Mouse (Mus musculus) neural tube, embryonic 15.5 days (tissue): ENCODE results near the gene Plp1. TPM values are rescaled to one million over a fixed set of nuclear protein-coding genes. Genes with fewer than 3 reads are reported as not detected.

Experiments
- ATAC-seq: fragments of 200-750 bp; cut with Nextera tagmentation; 2 replicates; pipeline ENCODE4 v1.8.0; 2017; ENCODE audit warnings: mild to moderate bottlenecking, moderate TSS enrichment, moderate library complexity; ENCODE audit not compliant: low FRiP score
- H3K27ac ChIP-seq: fragments of 300-500 bp; sonication (generic); replicated peaks from 2 replicates; pipeline ENCODE4 v1.5.1; 2015; ENCODE audit warnings: mild to moderate bottlenecking, inconsistent platforms
- H3K27me3 ChIP-seq: fragments of 300-500 bp; sonication (generic); replicated peaks from 2 replicates; pipeline ENCODE4 v1.6.1; 2015; ENCODE audit warnings: inconsistent platforms
- H3K36me3 ChIP-seq: fragments of 300-500 bp; sonication (generic); 2 replicates; pipeline ENCODE4 v1.6.1; 2015; ENCODE audit warnings: inconsistent platforms
- H3K4me1 ChIP-seq: fragments of 300-500 bp; sonication (generic); 2 replicates; pipeline ENCODE4 v1.6.1; 2015; ENCODE audit warnings: inconsistent platforms
- H3K4me2 ChIP-seq: fragments of 300-500 bp; sonication (generic); 2 replicates; pipeline ENCODE4 v1.6.1; 2015; ENCODE audit warnings: inconsistent platforms, mild to moderate bottlenecking, moderate library complexity
- H3K4me3 ChIP-seq: fragments of 300-500 bp; sonication (generic); replicated peaks from 2 replicates; pipeline ENCODE4 v1.5.1; 2015; ENCODE audit warnings: mild to moderate bottlenecking, inconsistent platforms
- H3K9ac ChIP-seq: fragments of 300-500 bp; sonication (generic); replicated peaks from 2 replicates; pipeline ENCODE4 v1.6.1; 2015; ENCODE audit warnings: mild to moderate bottlenecking, inconsistent platforms
- H3K9me3 ChIP-seq: fragments of 300-500 bp; sonication (generic); replicated peaks from 2 replicates; pipeline ENCODE4 v1.6.1; 2016; ENCODE audit warnings: inconsistent platforms
- WGBS: fragments of 180-500 bp; shearing (Covaris S2); methylation state at CpG from one replicate; pipeline ENCODE4 v1.1.7; 2015; ENCODE audit warnings: mixed read lengths; 5-methylcytosine and 5-hydroxymethylcytosine counted together
- polyA plus RNA-seq: library from polyadenylated mRNA; unstranded; fragments of >200 nt; fragmentation: Nextera tagmentation; extraction: Ambion mirVana; gene quantifications from 2 replicates; pipeline ENCODE4 v1.2.1, GENCODE M21; 2015

The Plp1 gene
- polyA plus RNA-seq, 1 experiment from 2014 or later = 15.1 TPM

DNA sequence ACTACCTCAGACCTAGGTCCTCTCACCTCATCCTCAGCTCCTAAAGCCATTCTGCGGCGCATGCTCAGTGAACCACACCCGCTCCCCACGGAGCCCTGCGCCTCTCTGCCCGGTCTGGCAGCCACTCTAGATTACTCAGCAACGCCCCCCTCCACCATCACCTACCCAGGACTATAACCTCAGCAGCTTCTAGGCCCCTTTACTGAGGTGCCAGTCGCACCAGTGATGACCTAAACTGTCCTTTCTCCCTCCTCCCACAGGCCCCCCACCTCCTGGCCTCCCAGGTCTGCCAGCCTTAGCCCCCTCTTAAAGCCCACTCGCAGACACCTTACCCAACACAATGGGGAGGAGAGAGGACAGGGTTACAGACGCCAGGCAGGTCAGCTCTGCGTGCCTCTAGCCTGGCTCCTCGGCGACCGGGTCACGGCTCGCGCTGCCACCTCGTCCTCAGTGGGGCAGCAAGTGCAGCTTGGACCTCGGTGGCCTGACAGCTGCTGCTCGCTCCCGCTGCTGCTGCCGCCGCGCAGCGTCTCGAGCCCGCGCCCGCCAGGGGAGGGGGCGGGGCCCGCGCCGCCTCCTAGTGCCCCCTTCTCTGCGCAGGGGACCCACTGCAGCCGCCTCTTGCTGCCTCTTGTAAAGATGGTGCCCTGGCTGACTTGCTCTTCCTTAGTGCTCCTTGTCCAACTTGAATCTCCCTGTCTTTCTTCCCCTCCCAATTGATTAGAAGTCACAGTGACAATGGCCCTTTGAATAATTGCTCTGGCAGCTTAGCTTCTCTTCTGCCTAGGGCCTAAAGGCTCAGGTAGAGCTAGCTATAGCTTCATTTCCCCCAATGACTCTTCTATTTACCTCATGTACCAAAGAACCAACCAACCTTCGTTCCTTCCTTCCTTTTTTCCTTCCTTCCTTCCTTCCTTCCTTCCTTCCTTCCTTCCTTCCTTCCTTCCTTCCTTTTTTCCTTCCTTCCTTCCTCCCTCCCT lies 45.9 kb downstream of the Plp1 start, which contains the start of gene Rab9b:
Gene Rab9b, minus strand, starts transcription at position 695 of the 980 bp plus-strand sequence.
- ATAC-seq = peak; percentile 96
- H3K36me3 ChIP-seq = no peaks in the 10 kb centered on the region
- no peaks in the 10 kb centered on the region for H3K27me3 ChIP-seq
- 14% methylated on average over 26 of the region's 36 CpGs for WGBS
- peak within 1 kb of the TSS; percentile 54 for H3K4me2 ChIP-seq
- H3K27ac ChIP-seq = peak within 1 kb of the TSS; percentile 77
- H3K4me1 ChIP-seq = no peaks in the 10 kb centered on the region
- peak within 1 kb of the TSS; percentile 58 for H3K9ac ChIP-seq
- H3K4me3 ChIP-seq = peak within 1 kb of the TSS; percentile 53
- H3K9me3 ChIP-seq = no peaks in the 10 kb centered on the region

Other genes with a start within 250 kb of the Plp1 start
- 75.6 and 89.4 TPM in 2 replicates for gene Tceal3, start 231.8 kb upstream of the Plp1 start, polyA plus RNA-seq
- 21.4 and 25.9 TPM in 2 replicates for gene Tceal1, start 114.7 kb upstream of the Plp1 start, polyA plus RNA-seq
- gene Morf4l2, start 79.0 kb upstream of the Plp1 start, polyA plus RNA-seq = 509 and 511 TPM in 2 replicates
- not detected in 2 replicates for gene Glra4, start 42.5 kb upstream of the Plp1 start, polyA plus RNA-seq
- 22.1 and 22.2 TPM in 2 replicates for gene Rab9b, start 46.1 kb downstream of the Plp1 start, polyA plus RNA-seq
- gene H2bfm, start 104.7 kb downstream of the Plp1 start, polyA plus RNA-seq = not detected in 2 replicates
- 70.3 and 101 TPM in 2 replicates for gene Tmsb15b2, start 152.8 kb downstream of the Plp1 start, polyA plus RNA-seq
- 9.9 TPM in 2 replicates for gene Tmsb15l, start 154.2 kb downstream of the Plp1 start, polyA plus RNA-seq
- 28.5 and 33.0 TPM in 2 replicates for gene Tmsb15b1, start 154.2 kb downstream of the Plp1 start, polyA plus RNA-seq
- 400 and 471 TPM in 2 replicates for gene Zcchc18, start 170.5 kb downstream of the Plp1 start, polyA plus RNA-seq
- 10.8 and 11.1 TPM in 2 replicates for gene Slc25a53, start 215.6 kb downstream of the Plp1 start, polyA plus RNA-seq
- 7.1 and 7.5 TPM in 2 replicates for gene Fam199x, start 226.9 kb downstream of the Plp1 start, polyA plus RNA-seq